Comparison of ENCODE assay signal across 15 mouse cellular contexts in the genomic region with DNA sequence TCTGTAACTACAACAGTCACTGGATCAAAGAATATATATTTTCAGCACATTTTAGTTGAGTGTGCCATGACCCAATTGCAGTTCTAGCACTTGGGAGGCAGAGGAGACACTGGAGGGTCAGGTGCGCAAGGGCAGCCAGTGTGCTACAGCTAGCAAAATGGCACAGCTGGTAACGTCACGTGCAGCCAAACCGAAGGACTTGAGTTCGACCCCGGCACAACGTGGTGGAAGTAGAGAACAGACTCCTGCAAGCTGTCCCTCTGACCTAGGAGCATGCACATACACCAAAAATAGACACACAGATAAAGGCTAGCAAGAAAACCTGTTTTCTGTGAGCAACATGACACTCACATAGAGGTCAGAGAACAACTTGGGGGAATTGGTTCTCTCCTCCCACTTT. TPM values are rescaled to one million over a fixed set of nuclear protein-coding genes. Genes with fewer than 3 reads are reported as not detected.
A peak's percentile ranks its signal among the peaks of the same experiment; 100 is the strongest.
DNase-seq lines count a peak whose midpoint lies in the region; ATAC-seq and TF ChIP-seq lines count a peak whose summit lies in the region.
"Had no signal": no experiment of that assay in that cellular context is flagged by ENCODE, and none has a peak within 500 bp of the region (broad histone marks: within the 10 kb centered on the region; RNA-seq: fewer than 3 reads in every experiment).

No protein-coding gene starts in this region.

- no peak overlapping the region for H3K9ac ChIP-seq in heart, postnatal 0 days (replicated peaks; ENCODE audit: low read depth, low read length)
- H3K9ac ChIP-seq in stomach, embryonic 15.5 days: no peak overlapping the region
- H3K9ac ChIP-seq in stomach, postnatal 0 days (ENCODE audit: low read length): no peak overlapping the region
- H3K9ac ChIP-seq: forebrain, embryonic 15.5 days; limb, embryonic 15.5 days had no signal

- peak overlapping the region; percentile 70; the same call in 1 of the 2 replicates for H3K27ac ChIP-seq in heart, embryonic 10.5 days
- H3K27ac ChIP-seq in heart, postnatal 0 days (ENCODE audit: low read depth): no peak overlapping the region
- H3K27ac ChIP-seq in stomach, embryonic 15.5 days: peak overlapping the region; percentile 54; the same call in 1 of the 2 replicates
- H3K27ac ChIP-seq in stomach, postnatal 0 days (replicated peaks): no peak overlapping the region
- H3K27ac ChIP-seq: forebrain, embryonic 15.5 days; limb, embryonic 15.5 days; macrophage had no signal

- peaks cover 58% of the 10 kb centered on the region for H3K4me1 ChIP-seq in heart, embryonic 10.5 days
- H3K4me1 ChIP-seq in heart, postnatal 0 days (ENCODE audit: control insufficient read depth, insufficient read depth): peaks cover 8% of the 10 kb centered on the region
- H3K4me1 ChIP-seq in stomach, embryonic 15.5 days: peaks cover 16% of the 10 kb centered on the region
- H3K4me1 ChIP-seq in stomach, postnatal 0 days (replicated peaks; ENCODE audit: control insufficient read depth, insufficient read depth): no peaks in the 10 kb centered on the region; the same call in none of the 2 replicates

- no peak for DNase-seq in heart, embryonic 10.5 days (ENCODE audit: low spot score)
- no peak for DNase-seq in heart, adult 11 months
- DNase-seq in heart, postnatal 0 days (ENCODE audit: low spot score): no peak
- no peak for DNase-seq in heart, postnatal 25 days (ENCODE audit: low spot score)
- DNase-seq in stomach, postnatal 0 days (ENCODE audit: low spot score): no peak
- no peak for DNase-seq in left cerebral cortex, postnatal 14 days (ENCODE audit: low spot score in 2 of 2)
- DNase-seq in B cell, adult 2 months: no peak
- DNase-seq: cerebellum, adult 11 months had no signal

- ATAC-seq in heart, postnatal 0 days (ENCODE audit: insufficient read depth, low read depth): no peak; the same call in 1 of the 2 replicates
- ATAC-seq in stomach, embryonic 15.5 days (ENCODE audit: insufficient read depth, low FRiP score, low read depth): no peak
- ATAC-seq in stomach, postnatal 0 days (ENCODE audit: low FRiP score, low TSS enrichment): no peak

- intact Hi-C loops in heart, postnatal 25 days (cut with DNase I): no loop called here
- intact Hi-C loops in left cerebral cortex, postnatal 14 days (cut with DNase I): no loop called here

- H3K9me3 ChIP-seq in heart, embryonic 10.5 days: no peaks in the 10 kb centered on the region
- no peaks in the 10 kb centered on the region for H3K9me3 ChIP-seq in heart, postnatal 0 days (replicated peaks; ENCODE audit: control insufficient read depth, low read length)
- no peaks in the 10 kb centered on the region for H3K9me3 ChIP-seq in stomach, embryonic 15.5 days
- no peaks in the 10 kb centered on the region for H3K9me3 ChIP-seq in stomach, postnatal 0 days (ENCODE audit: control insufficient read depth, low read length)
- H3K9me3 ChIP-seq: forebrain, embryonic 15.5 days; hindbrain, embryonic 10.5 days; limb, embryonic 15.5 days; midbrain, embryonic 10.5 days had no signal

- TF ChIP-seq EP300 in heart, postnatal 0 days (IDR thresholded peaks at IDR 0.05; ENCODE audit: low read depth): no peak
- no peak for TF ChIP-seq EP300 in stomach, postnatal 0 days (optimal IDR thresholded peaks at IDR 0.05)

- H3K4me3 ChIP-seq in heart, embryonic 10.5 days: peak overlapping the region; percentile 56; the same call in 1 of the 2 replicates
- H3K4me3 ChIP-seq in heart, postnatal 0 days (ENCODE audit: low read depth, low read length): no peak overlapping the region; the same call in 1 of the 2 replicates
- H3K4me3 ChIP-seq in stomach, embryonic 15.5 days (replicated peaks): no peak overlapping the region
- H3K4me3 ChIP-seq in stomach, postnatal 0 days (ENCODE audit: low read depth, low read length): no peak overlapping the region

- WGBS in heart, embryonic 10.5 days: 36% methylated on average over 7 of the region's 7 CpGs
- 35% methylated on average over 7 of the region's 7 CpGs for WGBS in heart, postnatal 0 days
- WGBS in stomach, embryonic 15.5 days: 74% methylated on average over 7 of the region's 7 CpGs
- WGBS in stomach, postnatal 0 days: 69% methylated on average over 7 of the region's 7 CpGs

- TF ChIP-seq CTCF in heart, postnatal 0 days (IDR thresholded peaks at IDR 0.05; ENCODE audit: low read depth): no peak
- TF ChIP-seq CTCF in stomach, postnatal 0 days (IDR thresholded peaks at IDR 0.05; ENCODE audit: low read depth): no peak

- H3K27me3 ChIP-seq in heart, embryonic 10.5 days (ENCODE audit: insufficient read depth, poor library complexity, severe bottlenecking): no peaks in the 10 kb centered on the region
- H3K27me3 ChIP-seq in heart, postnatal 0 days (ENCODE audit: control insufficient read depth, insufficient read depth, low read length): no peaks in the 10 kb centered on the region
- no peaks in the 10 kb centered on the region for H3K27me3 ChIP-seq in stomach, embryonic 15.5 days (replicated peaks)
- H3K27me3 ChIP-seq in stomach, postnatal 0 days (ENCODE audit: control insufficient read depth, insufficient read depth, low read length): no peaks in the 10 kb centered on the region
- H3K27me3 ChIP-seq: forebrain, embryonic 15.5 days; limb, embryonic 15.5 days had no signal

- H3K36me3 ChIP-seq in heart, embryonic 10.5 days: peaks cover 17% of the 10 kb centered on the region
- peaks cover 33% of the 10 kb centered on the region for H3K36me3 ChIP-seq in heart, postnatal 0 days (replicated peaks; ENCODE audit: control insufficient read depth, insufficient read depth, low read length)
- H3K36me3 ChIP-seq in stomach, embryonic 15.5 days: peaks cover 8% of the 10 kb centered on the region; the same call in 1 of the 2 replicates
- H3K36me3 ChIP-seq in stomach, postnatal 0 days (ENCODE audit: control insufficient read depth, insufficient read depth, low read length): peaks cover 9% of the 10 kb centered on the region

- H3K4me2 ChIP-seq in heart, postnatal 0 days (ENCODE audit: low read depth, low read length): peak overlapping the region; percentile 61
- peak overlapping the region; percentile 67; the same call in 1 of the 2 replicates for H3K4me2 ChIP-seq in stomach, embryonic 15.5 days
- no peak overlapping the region for H3K4me2 ChIP-seq in stomach, postnatal 0 days (replicated peaks; ENCODE audit: low read depth)

RNA-seq across cellular contexts. Expression of gene Bhlha15, which starts 0.8 kb away (rescaled TPM):
- 1.3 TPM in 2 replicates for polyA plus RNA-seq in heart, embryonic 10.5 days (2016; fragmentation: Nextera tagmentation; extraction: Ambion mirVana)
- 0.31 and 0.54 TPM in 2 replicates for total RNA-seq in heart, postnatal 0 days (2014; rRNA removed; ENCODE audit: low replicate concordance)
- polyA plus RNA-seq in heart, postnatal 0 days (2015; fragmentation: Nextera tagmentation; extraction: Ambion mirVana): 0.04 and 0.08 TPM in 2 replicates
- not detected for total RNA-seq in heart, postnatal 25 days (2021)
- 21.8 and 34.2 TPM in 2 replicates for polyA plus RNA-seq in stomach, embryonic 15.5 days (2015; fragmentation: Nextera tagmentation; extraction: Ambion mirVana)
- 9.2 and 11.6 TPM in 2 replicates for polyA plus RNA-seq in stomach, postnatal 0 days (2015; fragmentation: Nextera tagmentation; extraction: Ambion mirVana)
- under 1 TPM; 0.36 to 0.42 TPM for total RNA-seq in left cerebral cortex, postnatal 14 days (2021)
- total RNA-seq: gastrocnemius, postnatal 25 days had no signal
- polyA plus RNA-seq: macrophage had no signal

RNA-seq across cellular contexts. Expression of gene Tecpr1, which starts 34.1 kb away (rescaled TPM):
- polyA plus RNA-seq in heart, embryonic 10.5 days (2016; fragmentation: Nextera tagmentation; extraction: Ambion mirVana): 15.1 and 18.7 TPM in 2 replicates
- total RNA-seq in heart, postnatal 0 days (2014; rRNA removed; ENCODE audit: low replicate concordance): 19.2 and 28.3 TPM in 2 replicates
- 11.7 and 13.5 TPM in 2 replicates for polyA plus RNA-seq in heart, postnatal 0 days (2015; fragmentation: Nextera tagmentation; extraction: Ambion mirVana)
- total RNA-seq in heart, postnatal 25 days (2021): 10 to 100 TPM; 23.0 to 24.9 TPM
- polyA plus RNA-seq in stomach, embryonic 15.5 days (2015; fragmentation: Nextera tagmentation; extraction: Ambion mirVana): 21.2 and 21.7 TPM in 2 replicates
- 15.4 and 16.9 TPM in 2 replicates for polyA plus RNA-seq in stomach, postnatal 0 days (2015; fragmentation: Nextera tagmentation; extraction: Ambion mirVana)
- 10 to 100 TPM; 84.8 to 90.0 TPM for total RNA-seq in left cerebral cortex, postnatal 14 days (2021)

RNA-seq across cellular contexts. Expression of gene Bri3, which starts 54.9 kb away (rescaled TPM):
- 104 and 110 TPM in 2 replicates for polyA plus RNA-seq in heart, embryonic 10.5 days (2016; fragmentation: Nextera tagmentation; extraction: Ambion mirVana)
- total RNA-seq in heart, postnatal 0 days (2014; rRNA removed; ENCODE audit: low replicate concordance): 51.3 and 71.0 TPM in 2 replicates
- 278 and 304 TPM in 2 replicates for polyA plus RNA-seq in heart, postnatal 0 days (2015; fragmentation: Nextera tagmentation; extraction: Ambion mirVana)
- 100 to 1,000 TPM; 114 to 130 TPM for total RNA-seq in heart, postnatal 25 days (2021)
- polyA plus RNA-seq in stomach, embryonic 15.5 days (2015; fragmentation: Nextera tagmentation; extraction: Ambion mirVana): 125 and 133 TPM in 2 replicates
- 197 and 214 TPM in 2 replicates for polyA plus RNA-seq in stomach, postnatal 0 days (2015; fragmentation: Nextera tagmentation; extraction: Ambion mirVana)
- total RNA-seq in left cerebral cortex, postnatal 14 days (2021): 10 to 100 TPM; 62.1 to 75.0 TPM

Comparison
In these comparisons a context has a peak if more than half of its experiments do, and no peak if none do; other contexts are left out.
1. H3K27ac ChIP-seq: peak in heart, embryonic 10.5 days (single experiment) and stomach, embryonic 15.5 days (single experiment); none in heart, postnatal 0 days (single experiment) and stomach, postnatal 0 days (single experiment).